9 mouse cellular contexts compared by ENCODE assay signal in genomic region chr5:118612956-118613631, GRCm38 (mm10). TPM values are rescaled to one million over a fixed set of nuclear protein-coding genes. Genes with fewer than 3 reads are reported as not detected.
DNase-seq lines count a peak whose midpoint lies in the region; ATAC-seq and TF ChIP-seq lines count a peak whose summit lies in the region.
"Had no signal": no experiment of that assay in that cellular context is flagged by ENCODE, and none has a peak within 500 bp of the region (broad histone marks: within the 10 kb centered on the region; RNA-seq: fewer than 3 reads in every experiment).

No protein-coding gene starts in this region.

- no peak overlapping the region for H3K4me2 ChIP-seq in heart, embryonic 11.5 days
- no peak overlapping the region for H3K4me2 ChIP-seq in lung, postnatal 0 days (replicated peaks; ENCODE audit: low read depth, low read length)
- H3K4me2 ChIP-seq: hindbrain, embryonic 15.5 days had no signal

- no peak for ATAC-seq in heart, embryonic 11.5 days (replicated peaks; ENCODE audit: insufficient number of reproducible peaks, low FRiP score, low TSS enrichment)
- ATAC-seq in lung, postnatal 0 days, result peak; percentile 12; the same call in 1 of the 2 replicates
- peak; percentile 50 for ATAC-seq in megakaryocyte-erythroid progenitor cell, adult 5-6 weeks (replicated peaks; ENCODE audit: low FRiP score, low TSS enrichment, poor library complexity, severe bottlenecking)

- H3K27ac ChIP-seq in heart, embryonic 11.5 days (ENCODE audit: low read depth, low read length), result peak overlapping the region; percentile 31; the same call in 1 of the 2 replicates
- no peak overlapping the region for H3K27ac ChIP-seq in lung, postnatal 0 days (ENCODE audit: low read length)
- H3K27ac ChIP-seq: hindbrain, embryonic 15.5 days had no signal

- TF ChIP-seq CTCF in lung, postnatal 0 days (IDR thresholded peaks at IDR 0.05), result no peak

- intact Hi-C loops in gastrocnemius, postnatal 14 days (cut with DNase I; ENCODE audit: low total_unique reads), result no loop called here

- no peak overlapping the region for H3K9ac ChIP-seq in heart, embryonic 11.5 days (ENCODE audit: low read depth, low read length)
- no peak overlapping the region for H3K9ac ChIP-seq in lung, postnatal 0 days (replicated peaks; ENCODE audit: low read depth)
- H3K9ac ChIP-seq: hindbrain, embryonic 15.5 days had no signal

- H3K9me3 ChIP-seq in heart, embryonic 11.5 days (replicated peaks; ENCODE audit: control insufficient read depth, low read length), result no peaks in the 10 kb centered on the region
- H3K9me3 ChIP-seq in lung, postnatal 0 days (ENCODE audit: low read length), result no peaks in the 10 kb centered on the region
- H3K9me3 ChIP-seq: hindbrain, embryonic 15.5 days had no signal

- H3K27me3 ChIP-seq in heart, embryonic 11.5 days (ENCODE audit: control insufficient read depth, insufficient read depth, low read length), result no peaks in the 10 kb centered on the region
- no peaks in the 10 kb centered on the region for H3K27me3 ChIP-seq in lung, postnatal 0 days (replicated peaks; ENCODE audit: insufficient read depth, low read length)
- H3K27me3 ChIP-seq: hindbrain, embryonic 15.5 days had no signal

- no peak overlapping the region for H3K4me3 ChIP-seq in heart, embryonic 11.5 days (ENCODE audit: low read depth, low read length)
- H3K4me3 ChIP-seq in lung, postnatal 0 days (ENCODE audit: low read depth, low read length), result no peak overlapping the region
- H3K4me3 ChIP-seq: hindbrain, embryonic 15.5 days had no signal

- peaks cover 38% of the 10 kb centered on the region for H3K4me1 ChIP-seq in heart, embryonic 11.5 days (ENCODE audit: control insufficient read depth, insufficient read depth, low read length)
- H3K4me1 ChIP-seq in lung, postnatal 0 days (ENCODE audit: insufficient read depth, low read depth, low read length), result peaks cover 11% of the 10 kb centered on the region; the same call in 1 of the 2 replicates

- WGBS in heart, embryonic 11.5 days (ENCODE audit: insufficient replicate concordance), result 46% methylated on average over 13 of the region's 13 CpGs
- 63% methylated on average over 13 of the region's 13 CpGs for WGBS in lung, postnatal 0 days

- no peak for DNase-seq in heart, adult 18-20 months
- DNase-seq in lung, postnatal 0 days (ENCODE audit: low spot score), result no peak
- no peak for DNase-seq in lung, postnatal 25 days (ENCODE audit: low spot score)
- DNase-seq in ZHBTc4 (ENCODE audit: low read depth, low spot score), result peak; percentile 49
- DNase-seq in gastrocnemius, postnatal 14 days, result no peak
- no peak for DNase-seq in spleen, adult 18-20 months

- no peak for TF ChIP-seq EP300 in lung, postnatal 0 days (IDR thresholded peaks at IDR 0.05)

- H3K36me3 ChIP-seq in heart, embryonic 11.5 days (ENCODE audit: control insufficient read depth, insufficient read depth, low read length), result no peaks in the 10 kb centered on the region
- H3K36me3 ChIP-seq in lung, postnatal 0 days (ENCODE audit: insufficient read depth, low read length), result no peaks in the 10 kb centered on the region
- H3K36me3 ChIP-seq: hindbrain, embryonic 15.5 days had no signal

RNA-seq across cellular contexts. Expression of gene Med13l, which starts 52.6 kb away (rescaled TPM):
- 9.4 and 9.7 TPM in 2 replicates for polyA plus RNA-seq in heart, embryonic 11.5 days (2014; fragmentation: Nextera tagmentation; extraction: Ambion mirVana)
- 10 to 100 TPM; 27.4 to 31.0 TPM for total RNA-seq in heart, adult 18-20 months (2021)
- 10.1 and 11.1 TPM in 2 replicates for polyA plus RNA-seq in lung, postnatal 0 days (2015; fragmentation: Nextera tagmentation; extraction: Ambion mirVana)
- 25.9 and 27.3 TPM in 2 replicates for total RNA-seq in megakaryocyte-erythroid progenitor cell, adult 5-6 weeks (2014; fragmentation: Nextera tagmentation)
- total RNA-seq in megakaryocyte-erythroid progenitor cell, adult 5-6 weeks (2017), result 11.3 and 13.6 TPM in 2 replicates
- 10 to 100 TPM; 22.0 to 24.1 TPM for total RNA-seq in gastrocnemius, postnatal 14 days (2021)
